ENCODE assay signal across 8 mouse cellular contexts in genomic region chr11:104232141-104233061, GRCm38 (mm10). TPM values are rescaled to one million over a fixed set of nuclear protein-coding genes. Genes with fewer than 3 reads are reported as not detected.
DNase-seq lines count a peak whose midpoint lies in the region; ATAC-seq and TF ChIP-seq lines count a peak whose summit lies in the region.

No protein-coding gene starts in this region.

- under 1% methylated on average over 72 of the region's 72 CpGs for WGBS in heart, embryonic 10.5 days
- WGBS in kidney, embryonic 14.5 days: under 1% methylated on average over 70 of the region's 72 CpGs
- WGBS in limb, embryonic 15.5 days: under 1% methylated on average over 71 of the region's 72 CpGs
- WGBS in neural tube, embryonic 12.5 days: under 1% methylated on average over 72 of the region's 72 CpGs

- TF ChIP-seq POLR2A in cortical plate, adult 2 months (IDR thresholded peaks at IDR 0.05; ENCODE audit: extremely low read depth, insufficient read depth, low read length): peak; percentile 34; the same call in 1 of the 2 replicates

- H3K9me3 ChIP-seq in heart, embryonic 10.5 days: no peaks in the 10 kb centered on the region
- H3K9me3 ChIP-seq in kidney, embryonic 14.5 days (ENCODE audit: control insufficient read depth, low read length): no peaks in the 10 kb centered on the region
- no peaks in the 10 kb centered on the region for H3K9me3 ChIP-seq in limb, embryonic 15.5 days
- H3K9me3 ChIP-seq in neural tube, embryonic 12.5 days: no peaks in the 10 kb centered on the region

- peaks cover 78% of the 10 kb centered on the region for H3K27me3 ChIP-seq in heart, embryonic 10.5 days (ENCODE audit: insufficient read depth, poor library complexity, severe bottlenecking)
- H3K27me3 ChIP-seq in kidney, embryonic 14.5 days (ENCODE audit: control insufficient read depth, insufficient read depth, low read length): peaks cover 47% of the 10 kb centered on the region
- peaks cover 54% of the 10 kb centered on the region for H3K27me3 ChIP-seq in limb, embryonic 15.5 days
- H3K27me3 ChIP-seq in neural tube, embryonic 12.5 days (replicated peaks): peaks cover 39% of the 10 kb centered on the region

- peak overlapping the region; percentile 99 for H3K4me2 ChIP-seq in kidney, embryonic 14.5 days (replicated peaks; ENCODE audit: low read depth, low read length)
- peak overlapping the region; percentile 100 for H3K4me2 ChIP-seq in limb, embryonic 15.5 days
- H3K4me2 ChIP-seq in neural tube, embryonic 12.5 days (replicated peaks): peak overlapping the region; percentile 86

- H3K27ac ChIP-seq in cortical plate, adult 2 months (ENCODE audit: insufficient read depth, low read length): peak overlapping the region; percentile 98
- no peak overlapping the region for H3K27ac ChIP-seq in heart, embryonic 10.5 days
- no peak overlapping the region for H3K27ac ChIP-seq in kidney, embryonic 14.5 days (ENCODE audit: low read depth, low read length)
- H3K27ac ChIP-seq in limb, embryonic 15.5 days: no peak overlapping the region
- peak overlapping the region; percentile 82; the same call in 1 of the 2 replicates for H3K27ac ChIP-seq in neural tube, embryonic 12.5 days

- ATAC-seq in kidney, embryonic 14.5 days (ENCODE audit: low FRiP score, low TSS enrichment): no peak
- no peak for ATAC-seq in limb, embryonic 15.5 days (ENCODE audit: insufficient number of reproducible peaks, low FRiP score, low TSS enrichment, low read depth)
- ATAC-seq in neural tube, embryonic 12.5 days (ENCODE audit: low FRiP score, low read depth): peak; percentile 38
- ATAC-seq in erythroblast, adult 5-6 weeks (replicated peaks; ENCODE audit: low FRiP score, poor library complexity, severe bottlenecking): no peak

- peak; percentile 26 for DNase-seq in ovary, postnatal 36 days (ENCODE audit: low spot score)
- DNase-seq in ovary, postnatal 10 days (ENCODE audit: low spot score): no peak
- no peak for DNase-seq in heart, embryonic 10.5 days (ENCODE audit: low spot score)

- TF ChIP-seq CTCF in cortical plate, adult 2 months (IDR thresholded peaks at IDR 0.05; ENCODE audit: extremely low read depth, insufficient read depth, low read length): no peak

- H3K36me3 ChIP-seq in heart, embryonic 10.5 days: no peaks in the 10 kb centered on the region
- H3K36me3 ChIP-seq in kidney, embryonic 14.5 days (ENCODE audit: control insufficient read depth, insufficient read depth, low read length): no peaks in the 10 kb centered on the region
- H3K36me3 ChIP-seq in limb, embryonic 15.5 days: no peaks in the 10 kb centered on the region
- H3K36me3 ChIP-seq in neural tube, embryonic 12.5 days: no peaks in the 10 kb centered on the region

- H3K4me3 ChIP-seq in cortical plate, adult 2 months (ENCODE audit: insufficient read depth, low read length): peak overlapping the region; percentile 97
- H3K4me3 ChIP-seq in heart, embryonic 10.5 days: peak overlapping the region; percentile 69
- H3K4me3 ChIP-seq in kidney, embryonic 14.5 days (ENCODE audit: low read length): peak overlapping the region; percentile 55
- H3K4me3 ChIP-seq in limb, embryonic 15.5 days: peak overlapping the region; percentile 60
- H3K4me3 ChIP-seq in neural tube, embryonic 12.5 days: peak overlapping the region; percentile 63

- peak overlapping the region; percentile 49; the same call in 1 of the 2 replicates for H3K9ac ChIP-seq in kidney, embryonic 14.5 days (ENCODE audit: low read depth, low read length)
- no peak overlapping the region for H3K9ac ChIP-seq in limb, embryonic 15.5 days
- peak overlapping the region; percentile 81 for H3K9ac ChIP-seq in neural tube, embryonic 12.5 days

- H3K4me1 ChIP-seq in cortical plate, adult 2 months (ENCODE audit: control insufficient read depth, insufficient read depth, low read length): peaks cover 10% of the 10 kb centered on the region
- peaks cover 32% of the 10 kb centered on the region for H3K4me1 ChIP-seq in heart, embryonic 10.5 days
- H3K4me1 ChIP-seq in kidney, embryonic 14.5 days (ENCODE audit: control insufficient read depth, insufficient read depth, low read length): peaks cover 20% of the 10 kb centered on the region
- peaks cover 25% of the 10 kb centered on the region for H3K4me1 ChIP-seq in limb, embryonic 15.5 days
- peaks cover 42% of the 10 kb centered on the region for H3K4me1 ChIP-seq in neural tube, embryonic 12.5 days

RNA-seq across cellular contexts. Expression of gene Mapt, which starts 1.2 kb away (rescaled TPM):
- polyA plus RNA-seq in cortical plate, adult 2 months (2012; rRNA removed): 270 and 278 TPM in 2 replicates
- polyA plus RNA-seq in heart, embryonic 10.5 days (2016; fragmentation: Nextera tagmentation; extraction: Ambion mirVana): 0.92 and 1.4 TPM in 2 replicates
- 4.7 and 5.0 TPM in 2 replicates for polyA plus RNA-seq in kidney, embryonic 14.5 days (2014; fragmentation: Nextera tagmentation; extraction: Ambion mirVana)
- polyA plus RNA-seq in limb, embryonic 15.5 days (2015; fragmentation: Nextera tagmentation; extraction: Ambion mirVana): 3.7 and 5.5 TPM in 2 replicates
- 271 and 288 TPM in 2 replicates for polyA plus RNA-seq in neural tube, embryonic 12.5 days (2016; fragmentation: Nextera tagmentation; extraction: Ambion mirVana)
- not detected in 2 replicates for total RNA-seq in erythroblast, adult 5-6 weeks (2015; ENCODE audit: low replicate concordance)
- total RNA-seq in erythroblast, adult 5-6 weeks (2017; ENCODE audit: low replicate concordance): not detected in 2 replicates

RNA-seq across cellular contexts. Expression of gene Sppl2c, which starts 46.3 kb away (rescaled TPM):
- polyA plus RNA-seq in cortical plate, adult 2 months (2012; rRNA removed): not detected in 2 replicates
- polyA plus RNA-seq in heart, embryonic 10.5 days (2016; fragmentation: Nextera tagmentation; extraction: Ambion mirVana): not detected in 2 replicates
- polyA plus RNA-seq in kidney, embryonic 14.5 days (2014; fragmentation: Nextera tagmentation; extraction: Ambion mirVana): not detected in 2 replicates
- polyA plus RNA-seq in limb, embryonic 15.5 days (2015; fragmentation: Nextera tagmentation; extraction: Ambion mirVana): not detected in 2 replicates
- polyA plus RNA-seq in neural tube, embryonic 12.5 days (2016; fragmentation: Nextera tagmentation; extraction: Ambion mirVana): not detected in 2 replicates
- total RNA-seq in erythroblast, adult 5-6 weeks (2015; ENCODE audit: low replicate concordance): not detected in 2 replicates
- not detected in 2 replicates for total RNA-seq in erythroblast, adult 5-6 weeks (2017; ENCODE audit: low replicate concordance)

Comparison
In these comparisons a context has a peak if more than half of its experiments do, and no peak if none do; other contexts are left out.
1. H3K27ac ChIP-seq: peak in cortical plate, adult 2 months (single experiment) and neural tube, embryonic 12.5 days (single experiment); none in heart, embryonic 10.5 days (single experiment), kidney, embryonic 14.5 days (single experiment) and limb, embryonic 15.5 days (single experiment).
2. RNA of gene Mapt, which starts 1.2 kb away (polyA plus RNA-seq): 271 to 288 TPM in neural tube, embryonic 12.5 days and 270 to 278 TPM in cortical plate, adult 2 months; 3.7 to 5.5 TPM in limb, embryonic 15.5 days, 4.7 to 5.0 TPM in kidney, embryonic 14.5 days and 0.92 to 1.4 TPM in heart, embryonic 10.5 days; every median in the first group is over 10 times any median in the second.
3. Peak in every context shown above with its lines, with median percentiles within 50 percentile points of each other: H3K4me3 ChIP-seq and H3K4me2 ChIP-seq.